Mouse (Mus musculus) stomach, postnatal 0 days (tissue): ENCODE results near the gene Sept1. TPM values are rescaled to one million over a fixed set of nuclear protein-coding genes. Genes with fewer than 3 reads are reported as not detected.

Experiments
- ATAC-seq: fragments of 200-750 bp; cut with Nextera tagmentation; 2 replicates; pipeline ENCODE4 v1.8.0; 2017; ENCODE audit not compliant: low FRiP score, low TSS enrichment
- DNase-seq: peaks from one replicate; pipeline ENCODE4 v3.0.0-alpha.2; 2016; ENCODE audit warnings: low spot score
- H3K27ac ChIP-seq: fragments of 300-500 bp; sonication (generic); replicated peaks from 2 replicates; pipeline ENCODE4 v1.5.1; 2014; ENCODE audit warnings: mild to moderate bottlenecking, control low read depth
- H3K27me3 ChIP-seq: fragments of 300-500 bp; sonication (generic); 2 replicates; pipeline ENCODE4 v1.6.1; 2014; ENCODE audit warnings: low read length; ENCODE audit not compliant: control insufficient read depth, insufficient read depth
- H3K36me3 ChIP-seq: fragments of 300-500 bp; sonication (generic); 2 replicates; pipeline ENCODE4 v1.6.1; 2014; ENCODE audit warnings: low read length, mixed read lengths; ENCODE audit not compliant: control insufficient read depth, insufficient read depth
- H3K4me1 ChIP-seq: fragments of 300-500 bp; sonication (generic); replicated peaks from 2 replicates; pipeline ENCODE4 v1.6.1; 2014; ENCODE audit warnings: antibody characterized with exemption; ENCODE audit not compliant: control insufficient read depth, insufficient read depth
- H3K4me2 ChIP-seq: fragments of 300-500 bp; sonication (generic); replicated peaks from 2 replicates; pipeline ENCODE4 v1.6.1; 2014; ENCODE audit warnings: low read depth, mild to moderate bottlenecking, control low read depth, moderate library complexity
- H3K4me3 ChIP-seq: fragments of 300-500 bp; sonication (generic); 2 replicates; pipeline ENCODE4 v1.5.1; 2014; ENCODE audit warnings: low read depth, low read length, control low read depth
- H3K9ac ChIP-seq: fragments of 300-500 bp; sonication (generic); 2 replicates; pipeline ENCODE4 v1.6.1; 2014; ENCODE audit warnings: mild to moderate bottlenecking, low read length, control low read depth, mixed read lengths
- H3K9me3 ChIP-seq: fragments of 300-500 bp; sonication (generic); 2 replicates; pipeline ENCODE4 v1.6.1; 2016; ENCODE audit warnings: low read length; ENCODE audit not compliant: control insufficient read depth
- CTCF ChIP-seq: IDR thresholded peaks from 2 replicates; pipeline ENCODE4 v1.5.1; 2016; ENCODE audit warnings: antibody characterized with exemption, low read depth, mild to moderate bottlenecking, moderate library complexity
- EP300 ChIP-seq: optimal IDR thresholded peaks from 2 replicates; pipeline ENCODE3; 2016; ENCODE audit warnings: antibody characterized with exemption
- WGBS: fragments of 180-500 bp; shearing (Covaris S2); extraction: QIAGEN DNeasy Blood & Tissue Kit; methylation state at CpG from one replicate; pipeline ENCODE4 v1.1.7; 2014; 5-methylcytosine and 5-hydroxymethylcytosine counted together
- polyA plus RNA-seq: library from polyadenylated mRNA; unstranded; fragments of >200 nt; fragmentation: Nextera tagmentation; extraction: Ambion mirVana; gene quantifications from 2 replicates; pipeline ENCODE4 v1.2.1, GENCODE M21; 2015

Gene Sept1
- polyA plus RNA-seq, 1 experiment from 2014 or later = 7.0 TPM

GRCm38 (mm10) chr7:127244658-127245510, 12.0 kb upstream of the Sept1 start:
- no peaks in the 10 kb centered on the region for H3K4me1 ChIP-seq
- H3K27me3 ChIP-seq = no peaks in the 10 kb centered on the region
- WGBS = 8% methylated on average over 33 of the region's 33 CpGs
- ATAC-seq = peak; percentile 78
- DNase-seq = no peak
- no peaks in the 10 kb centered on the region for H3K9me3 ChIP-seq
- TF ChIP-seq CTCF (no peak), EP300 (no peak)
- H3K36me3 ChIP-seq = peaks cover 7% of the 10 kb centered on the region; the same call in 1 of the 2 replicates
- peak overlapping the region; percentile 80 for H3K4me3 ChIP-seq
- peak overlapping the region; percentile 77 for H3K4me2 ChIP-seq
- peak overlapping the region; percentile 96 for H3K27ac ChIP-seq
- H3K9ac ChIP-seq = peak overlapping the region; percentile 96

- under 1% methylated on average over 56 of the region's 56 CpGs for WGBS
- no peaks in the 10 kb centered on the region for H3K27me3 ChIP-seq
- peak; percentile 96 for ATAC-seq
- H3K9me3 ChIP-seq = no peaks in the 10 kb centered on the region
- H3K4me1 ChIP-seq = no peaks in the 10 kb centered on the region
- H3K9ac ChIP-seq = peak within 1 kb of the TSS; percentile 96
- peak within 1 kb of the TSS; percentile 80 for H3K4me3 ChIP-seq
- H3K4me2 ChIP-seq = peak within 1 kb of the TSS; percentile 77
- DNase-seq = peak; percentile 96
- H3K27ac ChIP-seq = peak within 1 kb of the TSS; percentile 96
- 0 out of 2 replicates have a peak, but pooled peaks cover 3% of the 10 kb centered on the region for H3K36me3 ChIP-seq
- peak; percentile 58 for TF ChIP-seq EP300
- peak; percentile 38 for TF ChIP-seq CTCF
These were observed 11.1 kb upstream of the Sept1 start, which contains the start of gene Zfp771 for GRCm38 (mm10) chr7:127243870-127244657. Zfp771 (plus strand) TSS chr7:127244274.

- Histone ChIP-seq H3K4me3 (peak overlapping the region; percentile 80), H3K27me3 (no peaks in the 10 kb centered on the region), H3K27ac (peak overlapping the region; percentile 96), H3K4me1 (no peaks in the 10 kb centered on the region), H3K9me3 (no peaks in the 10 kb centered on the region), H3K4me2 (peak overlapping the region; percentile 77), H3K36me3 (0 out of 2 replicates have a peak, but pooled peaks cover 3% of the 10 kb centered on the region), H3K9ac (peak overlapping the region; percentile 96)
- TF ChIP-seq EP300 (no peak), CTCF (peak; percentile 13; the same call in 1 of the 2 replicates)
- DNase-seq (no peak), ATAC-seq (no peak)
- 23% methylated on average over 2 of the region's 2 CpGs for WGBS
These were observed 10.5 kb upstream of the Sept1 start for GRCm38 (mm10) chr7:127243361-127243867.

- H3K27me3 ChIP-seq = no peaks in the 10 kb centered on the region
- ATAC-seq = no peak
- 91% methylated on average over 2 of the region's 2 CpGs for WGBS
- no peaks in the 10 kb centered on the region for H3K4me1 ChIP-seq
- H3K4me3 ChIP-seq = no peak overlapping the region
- no peak overlapping the region for H3K27ac ChIP-seq
- no peaks in the 10 kb centered on the region for H3K9me3 ChIP-seq
- no peak overlapping the region for H3K9ac ChIP-seq
- no peak for DNase-seq
- TF ChIP-seq EP300 (no peak), CTCF (no peak)
- peaks cover 22% of the 10 kb centered on the region for H3K36me3 ChIP-seq
- H3K4me2 ChIP-seq = no peak overlapping the region
These were observed 1.8 kb upstream of the Sept1 start for GRCm38 (mm10) chr7:127234777-127235176.

- no peaks in the 10 kb centered on the region for H3K4me1 ChIP-seq
- peaks cover 22% of the 10 kb centered on the region for H3K36me3 ChIP-seq
- no peaks in the 10 kb centered on the region for H3K9me3 ChIP-seq
- peak overlapping the region; percentile 79 for H3K4me2 ChIP-seq
- TF ChIP-seq CTCF (no peak), EP300 (no peak)
- peak overlapping the region; percentile 87 for H3K9ac ChIP-seq
- DNase-seq (no peak), ATAC-seq (no peak)
- H3K27ac ChIP-seq = no peak overlapping the region; the same call in 1 of the 2 replicates
- WGBS = 2% methylated on average over 9 of the region's 9 CpGs
- peak overlapping the region; percentile 80 for H3K4me3 ChIP-seq
- H3K27me3 ChIP-seq = no peaks in the 10 kb centered on the region
These were observed 835 bp upstream of the Sept1 start for GRCm38 (mm10) chr7:127233765-127234164.
